Mouse (Mus musculus) c-Kit-positive CD71-negative TER-119-negative erythroid progenitor cells, embryonic 14.5 days (primary cell): Measurements from ENCODE around the gene Gabra5.

Experiments
- DNase-seq: peaks from one replicate; pipeline ENCODE4 v3.0.0-alpha.2; 2013; ENCODE audit warnings: low read depth

The Gabra5 gene

GRCm38 (mm10) chr7:57386517-57387340 lies 123.1 kb downstream of the Gabra5 start, which contains the start of gene Gabrg3:
Gene Gabrg3, minus strand, starts transcription at chr7:57387188.
- no peak for DNase-seq

GRCm38 (mm10) chr7:57384112-57384511 lies 125.7 kb downstream of the Gabra5 start:
- DNase-seq: no peak

- DNase-seq: no peak
Observed at GRCm38 (mm10) chr7:57366013-57366390, 143.9 kb downstream of the Gabra5 start.

- DNase-seq: no peak
Observed at GRCm38 (mm10) chr7:57365134-57366012, 144.5 kb downstream of the Gabra5 start.

- DNase-seq: no peak
Observed at GRCm38 (mm10) chr7:57363812-57364211, 146.0 kb downstream of the Gabra5 start.

- no peak for DNase-seq
Observed at GRCm38 (mm10) chr7:57357871-57358540, 151.9 kb downstream of the Gabra5 start.
